Mouse (Mus musculus): ENCODE data around the gene Cnpy4.
"Not testable (repeated sequence)": the region's sequence is repeated elsewhere in the genome, so short reads cannot be mapped to it uniquely, and the experiment has no call there.

Cnpy4 gene

GRCm38 (mm10) chr5:138202086-138202485, 14.8 kb downstream of the Cnpy4 start:
- no peak for DNase-seq (ENCODE audit: extremely low spot score, low read depth, low spot score)

DNA sequence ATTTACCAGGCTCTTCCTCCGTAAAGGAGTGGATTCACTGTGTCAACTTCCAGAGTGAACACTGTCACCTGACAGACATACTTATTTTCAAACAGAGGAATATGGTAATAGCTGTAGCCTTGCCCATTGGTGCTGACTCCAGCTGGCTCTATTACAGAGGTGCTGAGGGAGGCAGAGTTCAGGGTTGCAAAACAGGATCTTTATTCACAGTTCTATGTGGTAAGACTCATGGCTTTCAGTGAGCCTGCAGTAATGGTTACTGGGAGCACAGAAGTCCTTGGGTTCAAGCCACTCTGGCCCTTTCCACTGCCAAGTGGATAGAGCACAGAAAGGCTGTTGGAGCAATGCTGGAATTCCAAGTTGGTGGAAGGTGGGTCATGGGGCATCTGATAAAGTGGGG, 20.0 kb downstream of the Cnpy4 start:
- no peak for DNase-seq (ENCODE audit: extremely low spot score, low read depth, low spot score)

- no peak for DNase-seq (ENCODE audit: extremely low spot score, low read depth, low spot score)
Measured at GRCm38 (mm10) chr5:138207873-138208272, 20.6 kb downstream of the Cnpy4 start.

DNA sequence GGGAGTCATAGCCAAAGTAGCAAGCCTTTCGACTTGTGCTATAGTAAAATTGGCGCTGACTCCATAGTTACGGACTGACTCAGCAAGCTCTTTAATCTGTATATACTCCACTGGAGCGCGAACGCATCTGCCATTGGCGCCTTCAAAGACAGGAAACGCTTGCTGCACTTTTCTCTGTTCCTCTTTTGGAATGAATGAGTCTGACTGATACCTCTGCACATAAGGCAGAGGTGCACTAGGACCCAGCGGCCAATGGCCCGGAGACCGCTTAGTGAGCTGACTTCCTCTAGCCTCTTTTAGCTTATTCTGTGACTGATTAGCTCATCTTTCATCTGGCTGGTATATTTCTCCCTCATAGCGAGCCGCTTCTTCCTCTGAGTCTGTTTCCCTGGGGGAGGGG, 29.3 kb downstream of the Cnpy4 start:
- DNase-seq (ENCODE audit: extremely low spot score, low read depth, low spot score): not testable (repeated sequence)

DNA sequence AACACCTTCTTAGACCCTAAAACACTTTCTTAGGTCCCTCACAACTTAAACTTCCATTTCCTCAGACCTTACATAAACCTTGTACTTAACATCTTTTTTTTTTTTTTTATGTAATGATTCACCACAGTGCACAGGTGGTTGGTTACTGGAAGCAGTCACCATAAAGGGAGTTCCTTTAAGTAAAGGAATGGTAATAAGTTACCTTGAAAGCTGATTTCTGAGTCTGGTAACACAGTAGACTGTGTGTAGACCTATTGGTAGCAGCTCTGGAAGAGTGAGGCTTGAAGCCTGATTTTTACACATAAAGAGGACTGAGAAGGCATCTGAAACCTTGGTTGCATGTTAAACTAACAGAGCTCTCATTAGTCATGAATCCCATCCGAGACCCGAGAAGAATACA, 32.6 kb downstream of the Cnpy4 start:
- DNase-seq (ENCODE audit: extremely low spot score, low read depth, low spot score): no peak

- peak; percentile 20 for DNase-seq (ENCODE audit: extremely low spot score, low read depth, low spot score)
Measured at GRCm38 (mm10) chr5:138222111-138222510, 34.8 kb downstream of the Cnpy4 start.

DNA sequence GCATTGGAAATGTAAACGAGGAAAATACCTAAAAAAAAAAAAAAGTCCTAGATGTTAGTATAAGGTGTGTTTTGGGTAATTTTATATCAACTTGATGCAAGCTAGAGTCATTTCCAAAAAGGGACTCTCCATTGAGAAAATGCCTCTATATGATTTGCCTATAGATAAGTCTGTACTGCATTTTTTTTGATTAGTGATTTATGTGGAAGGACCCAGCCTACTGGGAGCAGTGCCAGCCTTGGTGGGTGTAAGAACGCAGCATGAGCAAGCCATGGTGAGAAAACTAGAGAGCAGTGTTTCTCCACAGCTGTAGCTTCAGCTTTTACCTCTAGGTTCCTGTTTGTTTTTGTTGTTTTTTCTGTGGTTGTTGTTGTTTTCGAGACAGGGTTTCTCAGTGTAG, 36.0 kb downstream of the Cnpy4 start:
- no peak for DNase-seq (ENCODE audit: extremely low spot score, low read depth, low spot score)

DNA sequence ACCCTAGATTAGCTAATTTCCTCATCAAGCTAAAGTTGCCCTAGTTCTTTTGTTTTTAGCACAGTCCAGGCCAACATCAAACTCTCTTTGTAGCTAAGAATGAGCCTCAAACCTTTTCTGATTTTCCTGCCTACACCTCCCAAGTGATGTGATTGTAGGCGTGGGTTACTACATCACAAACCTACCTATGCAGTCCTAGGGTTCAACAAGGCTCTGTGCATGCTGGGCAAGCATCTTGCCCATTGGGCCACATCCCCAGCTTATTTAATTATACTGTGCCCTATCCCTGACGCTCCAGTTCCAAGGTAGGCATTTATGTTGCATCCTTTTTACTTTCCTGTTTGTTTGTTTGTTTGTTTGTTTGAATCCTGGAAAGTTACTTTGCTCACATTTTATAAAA, 38.4 kb downstream of the Cnpy4 start, which contains the start of gene Nxpe5:
Gene Nxpe5, plus strand, starts transcription at position 199 of the 400 bp plus-strand sequence.
- no peak for DNase-seq (ENCODE audit: extremely low spot score, low read depth, low spot score)

GRCm38 (mm10) chr5:138226491-138226890, 39.2 kb downstream of the Cnpy4 start:
- no peak for DNase-seq (ENCODE audit: extremely low spot score, low read depth, low spot score)

- DNase-seq (ENCODE audit: extremely low spot score, low read depth, low spot score): no peak
Measured at GRCm38 (mm10) chr5:138227367-138227766, 40.1 kb downstream of the Cnpy4 start.

DNA sequence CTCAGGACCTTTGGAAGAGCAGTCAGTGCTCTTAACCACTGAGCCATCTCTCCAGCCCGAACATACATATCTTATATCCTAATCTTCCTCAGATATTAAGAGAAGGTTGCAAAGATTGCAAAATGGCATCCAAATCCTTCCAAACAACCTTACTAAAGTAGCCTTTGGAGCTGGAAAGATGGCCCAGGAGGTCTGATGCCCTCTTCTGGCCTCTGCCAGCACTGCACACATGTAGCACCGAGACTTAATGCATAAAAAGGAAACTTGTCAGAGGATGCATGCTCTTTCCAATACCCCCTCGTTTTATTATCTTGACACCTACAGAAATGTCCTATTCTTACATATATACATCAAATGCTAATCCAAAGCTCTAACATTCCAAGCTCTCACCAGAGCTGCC, 40.7 kb downstream of the Cnpy4 start:
- DNase-seq (ENCODE audit: extremely low spot score, low read depth, low spot score): no peak

DNA sequence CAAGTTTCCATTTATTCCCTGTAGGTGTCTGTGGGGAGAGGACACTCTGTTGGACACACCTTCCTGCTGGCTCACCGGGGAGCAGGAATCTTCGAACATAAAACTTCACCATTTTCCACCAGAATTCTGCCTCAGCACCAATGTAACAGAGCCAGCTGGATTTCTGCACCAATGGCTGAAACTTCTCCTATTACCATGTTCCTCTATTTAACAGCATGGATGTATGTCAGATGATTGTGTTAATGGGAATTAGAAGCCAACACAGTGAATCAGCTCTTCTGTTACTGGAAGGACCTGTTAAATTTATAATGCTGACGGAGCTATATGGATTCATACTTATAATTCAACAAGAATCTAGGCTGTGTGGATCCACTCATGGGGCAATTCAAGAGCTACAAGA, 42.2 kb downstream of the Cnpy4 start:
- no peak for DNase-seq (ENCODE audit: extremely low spot score, low read depth, low spot score)

DNA sequence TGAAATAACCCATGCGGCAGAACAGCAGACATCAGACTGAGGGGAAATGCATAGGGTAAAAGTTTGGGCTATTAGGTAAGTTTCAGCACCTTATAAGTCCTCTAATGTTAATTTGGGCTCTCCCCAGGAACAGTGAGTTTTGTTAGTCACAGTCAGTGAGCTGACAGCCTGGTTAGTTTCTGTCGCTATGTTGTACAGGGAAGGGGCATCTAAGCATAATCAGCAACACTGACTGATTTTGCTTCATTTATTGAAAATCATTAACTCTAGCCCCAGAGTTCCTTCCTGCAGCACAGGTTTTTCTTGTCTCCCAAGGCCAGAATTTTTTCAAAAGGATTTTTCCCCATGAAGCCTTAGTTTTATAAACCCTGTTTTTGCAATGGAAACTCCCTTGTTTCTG, 46.5 kb downstream of the Cnpy4 start:
- no peak for DNase-seq (ENCODE audit: extremely low spot score, low read depth, low spot score)

DNA sequence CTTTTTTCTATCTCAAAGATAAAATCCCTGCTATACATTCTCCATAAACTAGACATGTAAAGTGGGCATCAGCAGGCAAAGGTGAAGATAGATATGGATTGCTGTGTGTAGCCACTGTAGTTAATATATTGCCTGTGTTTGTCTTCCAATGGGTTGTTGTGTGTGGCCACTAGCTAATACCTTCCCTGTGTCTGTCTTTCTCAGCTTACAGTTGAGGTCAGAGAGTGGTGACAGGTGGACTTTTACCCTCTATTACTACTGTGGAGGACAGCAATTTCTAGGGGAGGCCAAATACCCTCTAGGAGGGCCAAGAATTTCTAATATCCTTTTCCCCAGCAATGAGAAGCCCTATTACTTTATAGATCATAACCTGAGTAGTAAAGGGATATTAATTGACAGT, 46.9 kb downstream of the Cnpy4 start:
- DNase-seq (ENCODE audit: extremely low spot score, low read depth, low spot score): no peak

GRCm38 (mm10) chr5:138241511-138241910, 54.2 kb downstream of the Cnpy4 start:
- DNase-seq (ENCODE audit: extremely low spot score, low read depth, low spot score): no peak
